Mouse (Mus musculus): Measurements from ENCODE around the gene Galnt7. TPM values are rescaled to one million over a fixed set of nuclear protein-coding genes. Genes with fewer than 3 reads are reported as not detected.
"Not testable (repeated sequence)": the region's sequence is repeated elsewhere in the genome, so short reads cannot be mapped to it uniquely, and the experiment has no call there.

Gene Galnt7
- polyA plus RNA-seq, 2 experiments, result 2.5 to 4.4 TPM

DNA sequence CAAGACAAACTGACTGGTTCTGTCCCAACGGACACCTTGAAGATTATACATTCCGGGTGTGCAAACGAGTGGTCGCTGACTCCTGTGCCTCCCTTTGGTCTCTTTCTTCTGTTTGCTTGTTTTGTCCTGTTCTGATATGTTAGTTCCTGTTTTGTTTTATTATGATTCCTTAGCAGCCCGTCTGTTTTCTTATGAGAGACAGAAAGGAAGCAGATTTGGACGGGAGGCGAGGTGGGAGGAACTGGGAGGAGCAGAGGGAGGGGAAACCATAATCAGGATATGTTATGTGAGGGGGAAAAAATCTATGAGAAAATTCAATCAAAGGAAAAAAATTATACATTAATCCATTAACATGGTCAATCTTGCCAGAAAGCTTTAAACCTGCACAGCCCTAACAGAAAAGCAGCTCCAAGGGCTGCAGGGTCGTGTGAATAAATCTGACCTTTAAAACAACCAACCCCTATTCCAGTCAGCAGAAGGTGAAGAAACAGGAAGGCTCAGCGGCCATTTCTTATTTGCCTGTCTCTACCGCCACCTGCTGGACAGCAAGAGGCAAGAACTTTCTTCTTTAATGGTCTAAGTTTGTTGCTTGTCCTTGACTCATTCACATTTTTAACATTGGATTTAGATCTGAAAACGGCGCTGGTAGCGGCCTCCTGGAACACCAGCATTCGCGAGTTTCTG lies 122.0 kb downstream of the Galnt7 start:
- TF ChIP-seq EP300 (IDR thresholded peaks at IDR 0.05; ENCODE audit: low read depth) (no peak), CTCF (IDR thresholded peaks at IDR 0.05; ENCODE audit: low read depth) (peak; percentile 90)
- Histone ChIP-seq H3K4me2 (ENCODE audit: low read depth) (peak overlapping the region; percentile 6), H3K27ac (no peak overlapping the region), H3K4me3 (ENCODE audit: insufficient read depth in 1 of 2, low read depth in 2 of 2, low read length in 2 of 2) (no peak overlapping the region), H3K9me3 (ENCODE audit: control insufficient read depth, low read length) (no peaks in the 10 kb centered on the region), H3K4me1 (replicated peaks; ENCODE audit: control insufficient read depth in 2 of 2, insufficient read depth in 2 of 2, low read length in 1 of 2) (0 out of 4 replicates have a peak, but pooled peaks cover 0 to 3% of the 10 kb centered on the region in 2 experiments), H3K27me3 (ENCODE audit: control insufficient read depth, insufficient read depth, low read length) (no peaks in the 10 kb centered on the region), H3K9ac (replicated peaks) (no peak overlapping the region), H3K36me3 (replicated peaks; ENCODE audit: control insufficient read depth, insufficient read depth, low read depth) (no peaks in the 10 kb centered on the region)
- DNase-seq (ENCODE audit: low read depth in 3 of 3, low spot score in 3 of 3) (peak; percentile 61 to 70 (median 68)), ATAC-seq (ENCODE audit: insufficient read depth) (0 out of 2 replicates have a peak, but pooled peaks have one; percentile 33)
- WGBS (ENCODE audit: insufficient replicate concordance), result 22% methylated on average over 15 of the region's 15 CpGs

GRCm38 (mm10) chr8:57530238-57530637 lies 122.6 kb downstream of the Galnt7 start:
- H3K9ac ChIP-seq (replicated peaks), result no peak overlapping the region
- ATAC-seq (ENCODE audit: insufficient read depth), result no peak
- peak overlapping the region; percentile 6; the same call in 1 of the 2 replicates for H3K4me2 ChIP-seq (ENCODE audit: low read depth)
- H3K27ac ChIP-seq, result no peak overlapping the region
- TF ChIP-seq CTCF (IDR thresholded peaks at IDR 0.05; ENCODE audit: low read depth), result no peak
- no peak for TF ChIP-seq EP300 (IDR thresholded peaks at IDR 0.05; ENCODE audit: low read depth)
- no peaks in the 10 kb centered on the region for H3K36me3 ChIP-seq (replicated peaks; ENCODE audit: control insufficient read depth, insufficient read depth, low read depth)
- DNase-seq (ENCODE audit: low read depth in 3 of 3, low spot score in 3 of 3), result no peak
- no peaks in the 10 kb centered on the region for H3K9me3 ChIP-seq (ENCODE audit: control insufficient read depth, low read length)
- 0 out of 4 replicates have a peak, but pooled peaks cover 0 to 3% of the 10 kb centered on the region in 2 experiments for H3K4me1 ChIP-seq (replicated peaks; ENCODE audit: control insufficient read depth in 2 of 2, insufficient read depth in 2 of 2, low read length in 1 of 2)
- no peak overlapping the region for H3K4me3 ChIP-seq (ENCODE audit: insufficient read depth in 1 of 2, low read depth in 2 of 2, low read length in 2 of 2)
- H3K27me3 ChIP-seq (ENCODE audit: control insufficient read depth, insufficient read depth, low read length), result no peaks in the 10 kb centered on the region
- 72% methylated on average over 13 of the region's 13 CpGs for WGBS (ENCODE audit: insufficient replicate concordance)

DNA sequence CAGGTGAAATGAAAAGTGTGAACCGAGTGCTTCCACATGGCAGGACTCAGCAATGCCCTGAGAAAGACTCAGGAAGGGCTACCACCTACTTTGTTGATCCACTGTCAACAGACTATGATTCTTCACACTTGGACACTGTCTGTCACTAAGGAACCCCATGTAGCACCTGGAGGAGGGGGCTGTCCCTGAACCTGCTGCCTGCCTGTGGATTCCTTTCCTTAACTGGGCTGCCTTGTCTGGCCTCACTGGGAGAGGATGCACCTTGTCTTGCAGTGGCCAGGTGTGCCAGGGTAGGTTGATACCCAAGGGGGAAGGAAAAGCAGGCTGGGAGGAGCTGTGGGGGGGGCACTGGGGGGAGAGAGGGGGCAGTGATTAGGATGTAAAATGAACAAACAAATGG lies 124.8 kb downstream of the Galnt7 start:
- H3K4me1 ChIP-seq (replicated peaks; ENCODE audit: control insufficient read depth in 2 of 2, insufficient read depth in 2 of 2, low read length in 1 of 2), result 0 out of 4 replicates have a peak, but pooled peaks cover 0 to 3% of the 10 kb centered on the region in 2 experiments
- 83% methylated on average over 1 of the region's 1 CpGs for WGBS (ENCODE audit: insufficient replicate concordance)
- ATAC-seq (ENCODE audit: insufficient read depth) (no peak), DNase-seq (ENCODE audit: low read depth in 3 of 3, low spot score in 3 of 3) (no peak)
- no peak overlapping the region for H3K4me2 ChIP-seq (ENCODE audit: low read depth)
- H3K27ac ChIP-seq, result no peak overlapping the region
- no peaks in the 10 kb centered on the region for H3K27me3 ChIP-seq (ENCODE audit: control insufficient read depth, insufficient read depth, low read length)
- H3K9ac ChIP-seq (replicated peaks), result no peak overlapping the region
- no peak overlapping the region for H3K4me3 ChIP-seq (ENCODE audit: insufficient read depth in 1 of 2, low read depth in 2 of 2, low read length in 2 of 2)
- H3K9me3 ChIP-seq (ENCODE audit: control insufficient read depth, low read length), result no peaks in the 10 kb centered on the region
- TF ChIP-seq EP300 (IDR thresholded peaks at IDR 0.05; ENCODE audit: low read depth) (no peak), CTCF (IDR thresholded peaks at IDR 0.05; ENCODE audit: low read depth) (no peak)
- H3K36me3 ChIP-seq (replicated peaks; ENCODE audit: control insufficient read depth, insufficient read depth, low read depth), result no peaks in the 10 kb centered on the region

- peak overlapping the region; percentile 66 for H3K27ac ChIP-seq
- TF ChIP-seq CTCF (IDR thresholded peaks at IDR 0.05; ENCODE audit: low read depth) (no peak), EP300 (IDR thresholded peaks at IDR 0.05; ENCODE audit: low read depth) (peak; percentile 82)
- H3K4me3 ChIP-seq (ENCODE audit: insufficient read depth in 1 of 2, low read depth in 2 of 2, low read length in 2 of 2), result peak overlapping the region in 1 of 2 experiments; percentile 14; a peak in 1 of 4 replicates
- H3K4me2 ChIP-seq (ENCODE audit: low read depth), result peak overlapping the region; percentile 49
- H3K9me3 ChIP-seq (ENCODE audit: control insufficient read depth, low read length), result no peaks in the 10 kb centered on the region
- H3K27me3 ChIP-seq (ENCODE audit: control insufficient read depth, insufficient read depth, low read length), result no peaks in the 10 kb centered on the region
- no peak for DNase-seq (ENCODE audit: low read depth in 3 of 3, low spot score in 3 of 3)
- WGBS (ENCODE audit: insufficient replicate concordance), result 25% methylated on average over 12 of the region's 12 CpGs
- H3K9ac ChIP-seq (replicated peaks), result peak overlapping the region; percentile 39; the same call in 1 of the 2 replicates
- H3K4me1 ChIP-seq (replicated peaks; ENCODE audit: control insufficient read depth in 2 of 2, insufficient read depth in 2 of 2, low read length in 1 of 2), result peaks cover 4 to 19% of the 10 kb centered on the region in 2 experiments
- H3K36me3 ChIP-seq (replicated peaks; ENCODE audit: control insufficient read depth, insufficient read depth, low read depth), result peaks cover 26% of the 10 kb centered on the region
- ATAC-seq (ENCODE audit: insufficient read depth), result peak; percentile 59; the same call in 1 of the 2 replicates
Measured at GRCm38 (mm10) chr8:57520186-57520786, 132.5 kb downstream of the Galnt7 start.

DNA sequence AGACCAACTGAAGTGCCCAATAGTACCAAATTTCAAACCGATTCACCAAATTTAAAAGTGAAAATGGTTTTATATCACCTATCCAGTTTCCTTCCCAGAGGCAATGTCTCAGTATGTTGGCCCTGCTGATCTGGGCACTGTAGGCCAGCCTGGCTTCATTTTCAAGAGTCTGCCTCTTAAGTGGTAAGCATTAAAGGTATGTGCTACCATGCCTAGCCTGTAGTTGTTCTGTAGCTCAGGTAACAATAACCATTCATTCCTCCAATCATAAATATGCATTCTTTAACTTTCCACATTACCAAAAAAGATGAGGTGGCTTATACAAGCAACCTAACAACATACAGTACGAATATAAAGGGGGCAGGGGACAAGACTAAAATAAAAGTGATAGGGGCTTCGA lies 135.1 kb downstream of the Galnt7 start:
- 82% methylated on average over 3 of the region's 3 CpGs for WGBS (ENCODE audit: insufficient replicate concordance)
- Histone ChIP-seq H3K4me2 (ENCODE audit: low read depth) (no peak overlapping the region), H3K4me1 (replicated peaks; ENCODE audit: control insufficient read depth in 2 of 2, insufficient read depth in 2 of 2, low read length in 1 of 2) (peaks cover 7 to 21% of the 10 kb centered on the region in 2 experiments), H3K9me3 (ENCODE audit: control insufficient read depth, low read length) (no peaks in the 10 kb centered on the region), H3K4me3 (ENCODE audit: insufficient read depth in 1 of 2, low read depth in 2 of 2, low read length in 2 of 2) (no peak overlapping the region), H3K36me3 (replicated peaks; ENCODE audit: control insufficient read depth, insufficient read depth, low read depth) (peaks cover 48% of the 10 kb centered on the region), H3K27ac (no peak overlapping the region), H3K9ac (replicated peaks) (no peak overlapping the region), H3K27me3 (ENCODE audit: control insufficient read depth, insufficient read depth, low read length) (no peaks in the 10 kb centered on the region)
- TF ChIP-seq CTCF (IDR thresholded peaks at IDR 0.05; ENCODE audit: low read depth), result no peak
- no peak for TF ChIP-seq EP300 (IDR thresholded peaks at IDR 0.05; ENCODE audit: low read depth)
- DNase-seq (ENCODE audit: low read depth in 3 of 3, low spot score in 3 of 3), result no peak
- ATAC-seq (ENCODE audit: insufficient read depth), result no peak

DNA sequence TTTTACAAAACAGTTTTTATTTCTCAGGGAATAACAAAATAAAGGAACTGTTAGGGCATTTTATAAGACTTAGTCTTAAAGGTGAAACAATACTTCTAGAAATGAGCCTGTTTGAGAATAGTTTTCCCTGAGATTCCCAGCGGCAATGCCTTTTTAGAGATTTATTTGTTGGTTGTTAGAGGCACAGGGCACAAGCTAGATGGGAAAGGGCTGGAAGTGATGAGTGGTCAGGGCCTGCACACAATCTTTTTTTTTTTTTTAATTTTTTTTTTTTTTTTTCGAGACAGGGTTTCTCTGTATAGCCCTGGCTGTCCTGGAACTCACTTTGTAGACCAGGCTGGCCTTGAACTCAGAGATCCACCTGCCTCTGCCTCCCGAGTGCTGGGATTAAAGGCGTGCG lies 136.1 kb downstream of the Galnt7 start:
- not testable (repeated sequence) for H3K4me2 ChIP-seq (ENCODE audit: low read depth); DNase-seq (ENCODE audit: low read depth in 3 of 3, low spot score in 3 of 3); H3K4me3 ChIP-seq (ENCODE audit: insufficient read depth in 1 of 2, low read depth in 2 of 2, low read length in 2 of 2); ATAC-seq (ENCODE audit: insufficient read depth); H3K27ac ChIP-seq; H3K9ac ChIP-seq (replicated peaks); H3K9me3 ChIP-seq (ENCODE audit: control insufficient read depth, low read length); H3K27me3 ChIP-seq (ENCODE audit: control insufficient read depth, insufficient read depth, low read length)
- 87% methylated on average over 4 of the region's 5 CpGs for WGBS (ENCODE audit: insufficient replicate concordance)
- H3K4me1 ChIP-seq (replicated peaks; ENCODE audit: control insufficient read depth in 2 of 2, insufficient read depth in 2 of 2, low read length in 1 of 2), result peaks cover 7 to 20% of the 10 kb centered on the region in 2 experiments
- peaks cover 49% of the 10 kb centered on the region for H3K36me3 ChIP-seq (replicated peaks; ENCODE audit: control insufficient read depth, insufficient read depth, low read depth)
